Mouse (Mus musculus) granulocyte monocyte progenitor cell, adult 5-6 weeks (primary cell): ENCODE measurements around the gene Shc4. TPM values are rescaled to one million over a fixed set of nuclear protein-coding genes. Genes with fewer than 3 reads are reported as not detected.

ENCODE experiments used
- ATAC-seq: replicated peaks from 2 replicates; pipeline ENCODE4 v1.8.0; 2016; ENCODE audit warnings: mild to moderate bottlenecking, moderate TSS enrichment, inconsistent platforms; ENCODE audit not compliant: poor library complexity, severe bottlenecking
- total RNA-seq, 2 experiments: library from RNA; stranded (forward) in 1 of 2; stranded (reverse) in 1 of 2; fragments of 200-712, 200-1000 nt in 1 of 2; fragments of >200 nt in 1 of 2; fragmentation: Nextera tagmentation in 1 of 2; gene quantifications; 2 replicates each; pipeline ENCODE4 v1.2.3; 2014 to 2017

Gene Shc4
- total RNA-seq, 2 experiments from 2014 or later: 1.0 TPM; not detected in 1

DNA sequence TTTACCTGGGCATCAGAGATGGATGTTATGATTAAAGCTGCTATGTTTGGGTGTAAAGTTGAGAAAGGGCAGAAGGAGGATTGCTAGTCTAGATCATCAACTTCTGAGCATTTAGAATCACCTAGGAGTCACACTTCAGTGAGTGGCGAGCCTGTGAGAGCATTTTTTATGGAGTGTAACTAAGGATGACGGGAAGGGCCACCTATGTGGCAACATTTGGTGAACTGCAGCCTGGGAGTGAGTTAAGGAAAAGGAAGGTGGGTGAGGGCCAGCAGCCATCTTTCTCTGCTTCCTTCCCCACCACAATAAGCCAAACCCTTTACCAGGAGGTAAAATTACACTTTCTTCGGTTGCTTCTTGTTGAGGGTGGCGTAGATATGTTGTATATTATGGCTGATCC is 132.1 kb downstream of the Shc4 start:
- ATAC-seq: no peak

DNA sequence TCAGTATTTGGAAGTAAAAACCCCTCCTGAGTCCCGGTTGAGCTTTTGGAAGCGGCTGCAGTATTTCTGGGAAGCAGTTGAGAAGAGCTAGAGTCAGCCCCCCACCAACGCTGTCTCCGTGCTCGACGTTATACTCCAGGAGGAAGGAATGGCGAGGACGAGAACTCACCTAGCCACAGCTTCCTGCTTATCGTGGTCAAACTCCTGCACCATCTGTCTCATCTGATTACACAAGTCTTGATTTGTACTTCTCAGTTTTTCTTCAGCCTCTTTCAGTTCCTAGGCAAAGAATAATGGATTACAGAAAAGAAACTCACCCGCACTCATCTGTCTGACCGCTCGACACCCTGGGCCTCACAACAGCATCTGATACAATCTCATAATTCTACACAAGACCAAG is 134.7 kb downstream of the Shc4 start:
- ATAC-seq: peak; percentile 94

DNA sequence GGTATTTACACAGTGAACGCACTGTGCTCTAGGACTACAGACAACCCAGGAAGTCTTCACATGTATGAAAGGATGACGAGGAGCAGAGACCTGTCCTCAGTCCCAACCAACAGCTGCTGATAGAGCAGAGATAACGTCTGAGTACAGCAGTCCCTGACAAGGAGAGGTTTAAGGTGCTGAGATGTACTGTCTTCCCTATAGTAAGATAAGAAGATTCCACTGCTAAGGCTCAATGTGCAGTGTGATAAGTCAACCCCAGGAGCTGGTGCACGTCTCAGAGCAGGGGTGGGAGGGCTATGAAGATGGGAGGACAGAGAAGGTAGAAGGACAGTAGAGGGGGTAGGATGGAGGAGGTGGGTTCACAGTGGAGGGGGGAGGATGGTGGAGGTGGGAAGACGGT is 142.9 kb downstream of the Shc4 start:
- ATAC-seq: no peak

DNA sequence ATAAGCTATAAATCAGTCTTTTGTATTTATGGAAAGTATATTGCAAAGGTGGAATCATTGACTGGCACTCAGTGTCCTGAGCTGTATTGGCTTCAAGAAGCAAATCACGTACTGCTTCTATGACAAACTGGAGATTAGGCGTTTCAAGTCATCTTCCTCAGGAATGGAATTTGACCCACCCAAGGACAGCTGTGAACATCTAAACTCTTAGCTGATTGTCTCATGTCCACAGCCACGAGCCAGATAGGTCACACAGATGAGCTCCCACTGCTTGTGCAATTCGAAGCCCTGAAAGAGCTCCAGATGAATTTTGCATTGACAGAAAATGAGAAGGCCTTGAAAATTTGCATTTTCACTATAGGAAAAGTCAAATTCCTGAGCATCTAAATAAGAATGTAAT is 146.3 kb downstream of the Shc4 start:
- ATAC-seq: no peak

Other genes with a start within 250 kb of the Shc4 start
- gene Gm9913, start 219.1 kb downstream of the Shc4 start, total RNA-seq (2014; fragmentation: Nextera tagmentation): not detected in 2 replicates
- gene Gm9913, start 219.1 kb downstream of the Shc4 start, total RNA-seq (2017): not detected in 2 replicates
- gene Fbn1, start 216.2 kb downstream of the Shc4 start, total RNA-seq (2014; fragmentation: Nextera tagmentation): 0.13 TPM in 1 of 2 replicates, not detected in the other
- gene Fbn1, start 216.2 kb downstream of the Shc4 start, total RNA-seq (2017): 0.05 and 0.34 TPM in 2 replicates
- 8.2 and 10.9 TPM in 2 replicates for gene Cep152, start 99.0 kb downstream of the Shc4 start, total RNA-seq (2014; fragmentation: Nextera tagmentation)
- 21.1 and 21.6 TPM in 2 replicates for gene Cep152, start 99.0 kb downstream of the Shc4 start, total RNA-seq (2017)
- gene Eid1, start 51.1 kb downstream of the Shc4 start, total RNA-seq (2014; fragmentation: Nextera tagmentation): 68.2 and 71.7 TPM in 2 replicates
- 121 and 142 TPM in 2 replicates for gene Eid1, start 51.1 kb downstream of the Shc4 start, total RNA-seq (2017)
- 11.2 and 20.4 TPM in 2 replicates for gene Secisbp2l, start 58.7 kb upstream of the Shc4 start, total RNA-seq (2014; fragmentation: Nextera tagmentation)
- 14.2 and 17.7 TPM in 2 replicates for gene Secisbp2l, start 58.7 kb upstream of the Shc4 start, total RNA-seq (2017)
- 34.5 and 44.9 TPM in 2 replicates for gene Galk2, start 135.0 kb upstream of the Shc4 start, total RNA-seq (2014; fragmentation: Nextera tagmentation)
- 58.9 and 80.9 TPM in 2 replicates for gene Galk2, start 135.0 kb upstream of the Shc4 start, total RNA-seq (2017)
- gene Cops2, start 135.0 kb upstream of the Shc4 start, total RNA-seq (2014; fragmentation: Nextera tagmentation): 61.2 and 83.0 TPM in 2 replicates
- 160 and 284 TPM in 2 replicates for gene Cops2, start 135.0 kb upstream of the Shc4 start, total RNA-seq (2017)